Comparison of ENCODE assay signal across 16 mouse cellular contexts in genomic region chr15:4219102-4219501, GRCm38 (mm10).
DNase-seq lines count a peak whose midpoint lies in the region; ATAC-seq lines count a peak whose summit lies in the region.
"Had no signal": no experiment of that assay in that cellular context is flagged by ENCODE, and none has a peak within 500 bp of the region (broad histone marks: within the 10 kb centered on the region; RNA-seq: fewer than 3 reads in every experiment).

No protein-coding gene starts in this region.

- no peak overlapping the region for H3K9ac ChIP-seq in forebrain, embryonic 13.5 days
- H3K9ac ChIP-seq: embryonic facial prominence, embryonic 12.5 days; neural tube, embryonic 12.5 days had no signal

- 84% methylated on average over 4 of the region's 4 CpGs for WGBS in forebrain, embryonic 13.5 days

- H3K9me3 ChIP-seq in forebrain, embryonic 13.5 days (replicated peaks), result no peaks in the 10 kb centered on the region
- H3K9me3 ChIP-seq: embryonic facial prominence, embryonic 12.5 days; neural tube, embryonic 12.5 days had no signal

- H3K4me1 ChIP-seq in forebrain, embryonic 13.5 days, result no peaks in the 10 kb centered on the region
- H3K4me1 ChIP-seq: embryonic facial prominence, embryonic 12.5 days; neural tube, embryonic 12.5 days had no signal

- H3K36me3 ChIP-seq in forebrain, embryonic 13.5 days (ENCODE audit: poor library complexity, severe bottlenecking), result no peaks in the 10 kb centered on the region
- H3K36me3 ChIP-seq: embryonic facial prominence, embryonic 12.5 days; neural tube, embryonic 12.5 days had no signal

- H3K4me3 ChIP-seq in forebrain, embryonic 13.5 days, result no peak overlapping the region
- H3K4me3 ChIP-seq: embryonic facial prominence, embryonic 12.5 days; neural tube, embryonic 12.5 days had no signal

- no peaks in the 10 kb centered on the region for H3K27me3 ChIP-seq in forebrain, embryonic 13.5 days
- H3K27me3 ChIP-seq: CH12.LX; embryonic facial prominence, embryonic 12.5 days; neural tube, embryonic 12.5 days had no signal

- no peak overlapping the region for H3K4me2 ChIP-seq in forebrain, embryonic 13.5 days
- H3K4me2 ChIP-seq: embryonic facial prominence, embryonic 12.5 days; neural tube, embryonic 12.5 days had no signal

- no peak for ATAC-seq in forebrain, embryonic 13.5 days
- ATAC-seq: forebrain, embryonic 14.5 days; midbrain, embryonic 16.5 days had no signal

- peak; percentile 69 for DNase-seq in right cerebral cortex, adult 18-20 months
- no peak for DNase-seq in right cerebral cortex, postnatal 4 days
- peak; percentile 78 for DNase-seq in cerebellum, adult 9-11 months
- peak; percentile 64 for DNase-seq in layer of hippocampus, adult 9-11 months
- DNase-seq in heart, adult 18-20 months, result no peak
- DNase-seq in heart, adult 11 months, result no peak
- DNase-seq: adrenal gland, postnatal 10 days; heart, postnatal 14 days; retina, postnatal 1 day; thymus, postnatal 14 days had no signal

- H3K27ac ChIP-seq in forebrain, embryonic 13.5 days, result no peak overlapping the region
- H3K27ac ChIP-seq: embryonic facial prominence, embryonic 12.5 days; neural tube, embryonic 12.5 days had no signal

Comparison
In these comparisons a context has a peak if more than half of its experiments do, and no peak if none do; other contexts are left out.
1. DNase-seq: peak in right cerebral cortex, adult 18-20 months (single experiment), cerebellum, adult 9-11 months (single experiment) and layer of hippocampus, adult 9-11 months (single experiment); none in right cerebral cortex, postnatal 4 days (single experiment), heart, adult 18-20 months (0 of 2) and heart, adult 11 months (single experiment).